Mouse (Mus musculus) fibroblast of lung, adult 2 months (primary cell): ENCODE measurements around the gene Sh2d4b.

Source experiments
- DNase-seq: peaks from one replicate; pipeline ENCODE4 v3.0.0-alpha.2; 2011; ENCODE audit warnings: low read depth

The Sh2d4b gene

GRCm38 (mm10) chr14:40830505-40830904 lies 62.6 kb downstream of the Sh2d4b start:
- DNase-seq: no peak

DNA sequence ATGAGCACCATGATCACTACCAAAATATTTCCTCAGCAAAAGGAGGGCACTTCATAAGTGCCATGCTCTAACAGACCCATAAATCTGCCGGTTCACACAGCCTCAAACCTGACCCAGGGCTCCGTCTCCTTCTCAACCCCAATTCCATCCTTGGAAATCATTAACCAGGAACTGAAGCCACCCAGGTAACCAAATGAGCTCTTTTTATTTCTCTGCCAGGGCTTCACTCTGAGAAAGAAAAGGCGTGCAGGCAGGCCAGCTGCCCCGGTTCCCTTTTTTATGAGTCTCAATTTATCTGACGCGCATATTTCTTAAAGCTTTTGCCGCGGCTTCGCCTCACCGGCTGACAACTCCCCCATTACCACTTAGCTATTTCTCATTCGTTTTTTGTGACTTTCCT lies 63.0 kb downstream of the Sh2d4b start:
- DNase-seq: no peak

- no peak for DNase-seq
Measured at GRCm38 (mm10) chr14:40818051-40818450, 75.0 kb downstream of the Sh2d4b start.

GRCm38 (mm10) chr14:40816715-40817114 lies 76.4 kb downstream of the Sh2d4b start:
- no peak for DNase-seq

- DNase-seq: no peak
Measured at GRCm38 (mm10) chr14:40791606-40792005, 101.5 kb downstream of the Sh2d4b start.

- no peak for DNase-seq
Measured at GRCm38 (mm10) chr14:40789110-40789509, 104.0 kb downstream of the Sh2d4b start.

DNA sequence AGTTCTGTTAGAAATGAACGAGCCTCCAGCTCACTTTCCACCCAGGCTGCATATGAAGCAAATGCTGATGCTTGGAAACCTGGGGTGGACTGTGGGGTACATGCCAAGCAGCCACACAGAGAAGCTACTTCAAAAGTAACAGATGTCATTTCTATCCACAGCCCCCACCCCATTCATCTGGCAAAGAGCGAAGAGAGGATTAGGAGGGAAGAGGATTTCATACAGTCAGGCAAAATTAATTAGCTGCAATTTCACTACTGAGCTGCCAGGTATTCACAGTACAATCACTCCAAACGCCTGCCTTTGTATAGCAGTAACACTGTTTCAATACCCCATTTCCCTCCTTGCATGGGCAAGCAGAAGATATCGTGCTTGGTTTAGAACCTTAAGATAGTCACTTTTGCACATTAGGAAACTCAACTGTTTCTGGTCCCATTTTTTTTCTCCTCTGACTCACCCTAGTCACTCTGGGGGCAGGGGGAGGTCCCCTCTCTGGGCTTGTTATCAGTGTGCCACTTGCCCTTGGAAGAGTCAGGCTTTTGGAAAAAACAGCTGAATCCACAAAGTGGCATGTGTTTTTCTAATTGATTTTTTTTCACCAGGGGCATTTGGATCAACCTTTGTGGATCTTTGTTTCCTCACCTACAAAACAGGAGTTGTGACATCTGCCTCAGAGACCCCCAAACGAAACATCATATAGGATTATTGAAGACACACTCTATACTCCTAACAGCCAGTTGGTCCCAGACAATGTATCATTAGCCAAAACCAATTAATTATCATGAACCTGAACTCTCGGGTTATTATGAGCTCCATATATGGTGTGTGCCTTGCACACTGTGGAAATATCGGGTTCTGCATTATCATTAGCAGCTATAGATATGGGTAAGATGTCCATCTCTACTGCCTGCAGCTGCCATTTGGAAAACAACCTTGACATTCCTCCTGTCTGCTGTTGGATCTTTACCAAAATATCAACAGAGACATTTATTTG lies 123.7 kb downstream of the Sh2d4b start:
- DNase-seq: no peak
